In the genomic region with DNA sequence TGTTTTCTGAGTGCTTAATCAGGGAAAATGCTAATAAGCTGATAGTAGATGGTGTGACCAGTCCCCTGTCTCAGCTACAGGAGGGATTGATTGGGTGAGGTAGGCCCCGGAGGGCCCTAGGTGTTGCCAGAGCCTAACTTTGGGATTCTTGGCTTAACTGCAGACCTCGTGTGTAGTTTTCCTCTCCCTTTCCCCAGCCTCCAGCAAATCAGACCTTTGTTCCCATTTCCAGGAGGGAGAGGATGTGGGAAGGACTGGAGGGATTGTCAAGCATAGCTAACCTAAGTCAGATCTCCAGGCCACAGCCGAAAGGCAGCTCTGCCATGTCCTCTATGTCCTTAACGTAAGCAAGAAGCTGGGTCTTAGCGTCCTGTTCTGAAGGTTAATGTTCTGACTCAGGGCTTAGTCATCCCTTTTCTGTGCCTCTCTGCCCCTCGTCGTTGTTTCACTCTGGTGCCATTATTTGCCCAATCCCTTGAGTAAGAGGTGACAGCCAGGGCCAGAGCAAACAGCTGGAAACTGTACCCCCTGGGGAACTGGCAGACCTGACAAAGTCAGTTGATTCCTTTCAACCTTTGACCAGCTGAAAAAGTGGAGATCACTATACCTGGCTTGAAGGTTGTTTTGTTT, we compare ENCODE assay signal across 19 mouse cellular contexts.
A peak's percentile ranks its signal among the peaks of the same experiment; 100 is the strongest.
DNase-seq lines count a peak whose midpoint lies in the region; ATAC-seq lines count a peak whose summit lies in the region.
"Had no signal": no experiment of that assay in that cellular context is flagged by ENCODE, and none has a peak within 500 bp of the region (broad histone marks: within the 10 kb centered on the region; RNA-seq: fewer than 3 reads in every experiment).

No protein-coding gene starts in this region.

- ATAC-seq in kidney, embryonic 15.5 days (replicated peaks; ENCODE audit: low FRiP score), result no peak
- no peak for ATAC-seq in hindbrain, embryonic 16.5 days
- ATAC-seq: forebrain, postnatal 0 days; intestine, embryonic 16.5 days had no signal

- H3K4me1 ChIP-seq in kidney, embryonic 15.5 days, result no peaks in the 10 kb centered on the region
- H3K4me1 ChIP-seq in hindbrain, embryonic 16.5 days (ENCODE audit: control insufficient read depth, insufficient read depth, low read depth, low read length), result no peaks in the 10 kb centered on the region
- H3K4me1 ChIP-seq: liver, embryonic 13.5 days had no signal

- H3K36me3 ChIP-seq in kidney, embryonic 15.5 days, result no peaks in the 10 kb centered on the region
- no peaks in the 10 kb centered on the region for H3K36me3 ChIP-seq in hindbrain, embryonic 16.5 days (ENCODE audit: control insufficient read depth, insufficient read depth, low read length)
- H3K36me3 ChIP-seq: embryonic facial prominence, embryonic 10.5 days; liver, embryonic 13.5 days had no signal

- no peaks in the 10 kb centered on the region for H3K9me3 ChIP-seq in kidney, embryonic 15.5 days (replicated peaks)
- no peaks in the 10 kb centered on the region for H3K9me3 ChIP-seq in hindbrain, embryonic 16.5 days (ENCODE audit: control insufficient read depth, low read length)
- H3K9me3 ChIP-seq: embryonic facial prominence, embryonic 10.5 days; liver, embryonic 13.5 days had no signal

- no peaks in the 10 kb centered on the region for H3K27me3 ChIP-seq in kidney, embryonic 15.5 days
- H3K27me3 ChIP-seq in hindbrain, embryonic 16.5 days (replicated peaks; ENCODE audit: control insufficient read depth, insufficient read depth, low read length), result no peaks in the 10 kb centered on the region
- H3K27me3 ChIP-seq: liver, embryonic 13.5 days had no signal

- WGBS in kidney, embryonic 15.5 days, result 49% methylated on average over 7 of the region's 7 CpGs
- WGBS in hindbrain, embryonic 16.5 days, result 51% methylated on average over 7 of the region's 7 CpGs

- DNase-seq in kidney, adult 11 months, result peak; percentile 39
- DNase-seq in 3T3-L1 (ENCODE audit: low read depth, low spot score), result peak; percentile 83
- DNase-seq in adrenal gland, adult 2 months, result peak; percentile 79
- DNase-seq in kidney, postnatal 14 days, result peak; percentile 12
- DNase-seq in right cerebral cortex, postnatal 4 days, result no peak
- DNase-seq in thymus, postnatal 0 days (ENCODE audit: low spot score), result no peak
- DNase-seq: B cell, adult 2 months; cerebellum, adult 11-12 months; cerebellum, postnatal 36 days; forebrain, postnatal 0 days; gastrocnemius, postnatal 10 days; liver, embryonic 13.5 days; lung, postnatal 10 days; right cerebral cortex, adult 18-20 months had no signal

- H3K9ac ChIP-seq in kidney, embryonic 15.5 days, result no peak overlapping the region
- no peak overlapping the region for H3K9ac ChIP-seq in hindbrain, embryonic 16.5 days (ENCODE audit: low read depth, low read length)
- H3K9ac ChIP-seq: forebrain, postnatal 0 days; liver, embryonic 13.5 days had no signal

- no peak overlapping the region for H3K27ac ChIP-seq in kidney, embryonic 15.5 days
- no peak overlapping the region for H3K27ac ChIP-seq in hindbrain, embryonic 16.5 days (ENCODE audit: low read depth, low read length)
- H3K27ac ChIP-seq: embryonic facial prominence, embryonic 10.5 days; liver, embryonic 13.5 days had no signal

- H3K4me3 ChIP-seq in kidney, embryonic 15.5 days (replicated peaks), result no peak overlapping the region
- no peak overlapping the region for H3K4me3 ChIP-seq in hindbrain, embryonic 16.5 days (ENCODE audit: low read length)
- H3K4me3 ChIP-seq: embryonic facial prominence, embryonic 10.5 days; erythroblast, embryonic 14.5 days; liver, embryonic 13.5 days had no signal

- no peak overlapping the region for H3K4me2 ChIP-seq in kidney, embryonic 15.5 days
- H3K4me2 ChIP-seq in hindbrain, embryonic 16.5 days (ENCODE audit: low read length), result no peak overlapping the region
- H3K4me2 ChIP-seq: liver, embryonic 13.5 days had no signal

Comparison
In these comparisons a context has a peak if more than half of its experiments do, and no peak if none do; other contexts are left out.
1. DNase-seq: peak in kidney, adult 11 months (single experiment), 3T3-L1 (single experiment), adrenal gland, adult 2 months (single experiment) and kidney, postnatal 14 days (single experiment); none in right cerebral cortex, postnatal 4 days (single experiment) and thymus, postnatal 0 days (single experiment).